Mouse (Mus musculus) kidney, adult 2 months (tissue): Measurements from ENCODE around the gene Borcs6.

Source experiments
- CTCF ChIP-seq: fragments of 200-500 bp; conservative IDR thresholded peaks from 2 replicates; pipeline ENCODE4 v1.5.1; 2011; ENCODE audit warnings: low read depth, mild to moderate bottlenecking, control low read depth, low read length, moderate library complexity, mixed read lengths; ENCODE audit not compliant: insufficient read depth, insufficient read length
- POLR2A ChIP-seq: fragments of 200-500 bp; IDR thresholded peaks from one replicate; pipeline ENCODE4 v1.6.1; 2011; ENCODE audit warnings: low read depth, low read length, control low read depth

DNA sequence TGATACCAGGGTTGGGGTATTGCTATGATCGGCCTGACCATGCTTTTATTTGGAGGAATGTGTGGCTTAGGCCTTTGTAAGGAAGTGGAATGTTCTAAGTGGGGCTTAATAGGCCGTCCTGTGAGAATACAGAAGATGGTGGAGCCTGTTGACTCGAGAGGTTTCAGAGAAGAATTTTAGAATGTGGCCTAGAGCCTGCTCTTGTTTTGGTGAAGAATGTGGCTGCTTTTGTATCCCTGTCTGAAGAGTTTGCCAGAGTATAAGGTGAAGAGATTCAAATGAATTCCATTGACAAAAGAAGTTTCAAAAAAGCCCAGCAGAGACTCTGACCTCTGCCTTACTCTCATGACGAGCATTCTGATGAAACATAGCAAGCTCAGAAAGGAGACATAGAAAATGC, 7.7 kb upstream of the Borcs6 start:
- TF ChIP-seq CTCF (no peak), POLR2A (no peak)
